Mouse (Mus musculus) limb, embryonic 14.5 days (tissue): ENCODE results near the gene Slfn8. TPM values are rescaled to one million over a fixed set of nuclear protein-coding genes. Genes with fewer than 3 reads are reported as not detected.
"Not testable (repeated sequence)": the region's sequence is repeated elsewhere in the genome, so short reads cannot be mapped to it uniquely, and the experiment has no call there.

Experiments used
- ATAC-seq: fragments of 200-750 bp; cut with Nextera tagmentation; 2 replicates; pipeline ENCODE4 v1.8.0; 2017; ENCODE audit warnings: low read depth, moderate number of reproducible peaks, moderate TSS enrichment; ENCODE audit not compliant: low FRiP score
- DNase-seq: peaks from one replicate; pipeline ENCODE4 v3.0.0-alpha.2; 2015; ENCODE audit warnings: low spot score
- H3K27ac ChIP-seq: fragments of 300-500 bp; sonication (generic); replicated peaks from 2 replicates; pipeline ENCODE4 v1.5.1; 2014; ENCODE audit warnings: low read depth, mild to moderate bottlenecking, low read length, moderate library complexity, mixed read lengths
- H3K27me3 ChIP-seq: fragments of 300-500 bp; sonication (generic); 2 replicates; pipeline ENCODE4 v1.6.1; 2014; ENCODE audit warnings: low read length, mixed read lengths; ENCODE audit not compliant: control insufficient read depth, insufficient read depth
- H3K36me3 ChIP-seq: fragments of 300-500 bp; sonication (generic); 2 replicates; pipeline ENCODE4 v1.6.1; 2014; ENCODE audit warnings: mild to moderate bottlenecking, low read length, moderate library complexity, mixed read lengths; ENCODE audit not compliant: control insufficient read depth, insufficient read depth
- H3K4me1 ChIP-seq: fragments of 300-500 bp; sonication (generic); 2 replicates; pipeline ENCODE4 v1.6.1; 2014; ENCODE audit warnings: antibody characterized with exemption, low read length, mixed read lengths; ENCODE audit not compliant: control insufficient read depth, insufficient read depth
- H3K4me2 ChIP-seq: fragments of 300-500 bp; sonication (generic); replicated peaks from 2 replicates; pipeline ENCODE4 v1.6.1; 2014; ENCODE audit warnings: low read depth, mild to moderate bottlenecking, low read length, moderate library complexity; ENCODE audit not compliant: severe bottlenecking
- H3K4me3 ChIP-seq: fragments of 300-500 bp; sonication (generic); replicated peaks from 2 replicates; pipeline ENCODE4 v1.5.1; 2014; ENCODE audit warnings: low read length
- H3K9ac ChIP-seq: fragments of 300-500 bp; sonication (generic); 2 replicates; pipeline ENCODE4 v1.6.1; 2014; ENCODE audit warnings: mild to moderate bottlenecking, low read depth, low read length, moderate library complexity; ENCODE audit not compliant: severe bottlenecking
- H3K9me3 ChIP-seq: fragments of 300-500 bp; sonication (generic); 2 replicates; pipeline ENCODE4 v1.6.1; 2016; ENCODE audit warnings: low read length; ENCODE audit not compliant: control insufficient read depth
- POLR2A ChIP-seq: fragments of 200-500 bp; IDR thresholded peaks from 2 replicates; pipeline ENCODE4 v1.8.0; 2012; ENCODE audit warnings: inconsistent platforms, mild to moderate bottlenecking, moderate library complexity, borderline replicate concordance; ENCODE audit not compliant: insufficient read depth, insufficient read length; ENCODE audit errors: extremely low read depth
- WGBS: fragments of 180-500 bp; shearing (Covaris S2); extraction: QIAGEN DNeasy Blood & Tissue Kit; methylation state at CpG from one replicate; pipeline ENCODE4 v1.1.7; 2014; 5-methylcytosine and 5-hydroxymethylcytosine counted together
- polyA plus RNA-seq, 2 experiments: library from polyadenylated mRNA; depleted of rRNA in 1 of 2; stranded (reverse) in 1 of 2; unstranded in 1 of 2; fragments of >200 nt; fragmentation: Nextera tagmentation in 1 of 2; extraction: Ambion mirVana in 1 of 2; gene quantifications; 2 replicates each; pipeline versions ENCODE4 v1.2.1 to v1.2.3; 2012 to 2014

Gene Slfn8
- polyA plus RNA-seq, 2 experiments = 0.48 TPM

GRCm38 (mm10) chr11:83039156-83039555 lies 18.5 kb upstream of the Slfn8 start:
- no peak overlapping the region for H3K27ac ChIP-seq
- no peaks in the 10 kb centered on the region for H3K36me3 ChIP-seq
- H3K9ac ChIP-seq = no peak overlapping the region
- H3K27me3 ChIP-seq = no peaks in the 10 kb centered on the region
- no peak for TF ChIP-seq POLR2A
- no peak for ATAC-seq
- DNase-seq = no peak
- H3K4me3 ChIP-seq = no peak overlapping the region
- 80% methylated on average over 1 of the region's 1 CpGs for WGBS
- no peaks in the 10 kb centered on the region for H3K4me1 ChIP-seq
- H3K4me2 ChIP-seq = no peak overlapping the region
- no peaks in the 10 kb centered on the region for H3K9me3 ChIP-seq

GRCm38 (mm10) chr11:83038686-83039085 lies 18.1 kb upstream of the Slfn8 start:
- not testable (repeated sequence) for H3K4me2 ChIP-seq, H3K4me3 ChIP-seq, DNase-seq, H3K36me3 ChIP-seq, H3K9ac ChIP-seq, H3K27ac ChIP-seq, H3K27me3 ChIP-seq, ATAC-seq, H3K9me3 ChIP-seq, H3K4me1 ChIP-seq
- WGBS = 84% methylated on average over 3 of the region's 3 CpGs

DNA sequence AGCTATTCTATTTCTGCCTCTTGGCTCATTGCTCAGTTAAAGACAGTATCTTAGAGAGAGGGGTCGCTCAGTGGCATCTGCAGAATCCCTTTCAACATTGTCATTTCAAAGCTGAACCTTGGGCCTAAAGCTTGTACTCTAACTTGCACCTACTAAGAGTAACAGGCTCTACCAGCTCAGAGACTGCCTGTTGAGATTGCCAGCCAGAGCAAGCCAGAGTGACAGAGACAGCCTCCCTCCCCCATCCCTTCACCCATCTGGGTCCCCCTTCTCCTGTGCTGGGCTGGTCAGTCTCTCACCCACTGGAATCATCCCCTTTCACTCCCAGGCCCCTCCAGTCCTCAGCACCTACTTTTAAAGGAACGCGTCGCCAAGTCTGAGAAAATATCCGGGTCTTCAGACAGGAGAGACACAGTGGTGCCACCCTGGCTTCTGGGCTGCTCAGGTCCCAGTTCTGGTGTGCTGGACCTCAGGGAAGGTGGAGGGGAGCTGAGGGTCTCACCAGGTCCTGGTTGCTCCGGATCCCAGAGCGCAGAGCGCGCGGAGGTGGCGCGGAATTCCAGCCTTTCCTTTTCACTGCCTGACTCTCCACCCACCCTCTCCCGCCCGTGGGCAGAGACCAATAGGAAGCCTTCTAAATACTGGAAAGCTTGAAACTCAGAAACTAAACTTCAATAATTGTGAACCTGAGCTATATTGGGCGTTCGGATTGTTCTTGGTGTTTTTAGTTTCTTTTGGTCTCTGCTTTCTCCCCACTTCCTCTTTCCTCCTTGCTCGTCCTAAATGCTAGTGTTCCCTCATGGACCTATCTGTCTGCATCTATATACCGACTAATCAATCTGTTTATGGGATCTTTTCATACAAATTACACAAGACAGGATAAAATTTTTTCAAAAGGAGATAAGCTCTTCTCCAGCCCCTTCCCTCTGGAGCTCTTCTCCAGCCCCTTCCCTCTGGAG lies 770 bp downstream of the Slfn8 start:
- H3K9ac ChIP-seq, H3K4me3 ChIP-seq, H3K36me3 ChIP-seq, H3K27me3 ChIP-seq, H3K9me3 ChIP-seq, H3K27ac ChIP-seq, ATAC-seq, H3K4me1 ChIP-seq, DNase-seq, H3K4me2 ChIP-seq: not testable (repeated sequence)
- 72% methylated on average over 18 of the region's 18 CpGs for WGBS

DNA sequence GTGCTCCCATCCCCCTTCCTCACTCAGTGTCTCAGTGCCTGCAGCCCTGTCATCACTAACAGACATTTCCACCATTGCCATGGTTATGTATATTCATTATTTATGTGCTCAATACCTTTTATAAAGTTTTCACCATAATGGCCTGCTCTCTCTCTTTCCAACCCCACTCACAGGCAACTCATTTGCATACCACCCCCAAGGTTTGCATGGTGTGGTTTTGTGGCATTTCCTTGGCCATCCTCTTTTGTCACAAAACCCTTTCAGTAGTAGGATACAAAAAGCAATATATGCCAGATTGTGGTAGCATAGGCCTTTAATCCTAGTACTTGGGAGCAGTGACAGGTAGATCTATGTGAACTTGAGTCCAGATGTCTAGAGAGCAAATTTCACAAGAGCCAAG lies 4.5 kb downstream of the Slfn8 start:
- no peaks in the 10 kb centered on the region for H3K27me3 ChIP-seq
- H3K4me2 ChIP-seq = no peak overlapping the region
- H3K36me3 ChIP-seq = no peaks in the 10 kb centered on the region
- no peaks in the 10 kb centered on the region for H3K9me3 ChIP-seq
- no peak overlapping the region for H3K27ac ChIP-seq
- no peak for DNase-seq
- TF ChIP-seq POLR2A = no peak
- H3K4me1 ChIP-seq = no peaks in the 10 kb centered on the region
- H3K4me3 ChIP-seq = no peak overlapping the region
- no peak for ATAC-seq
- no peak overlapping the region for H3K9ac ChIP-seq

DNA sequence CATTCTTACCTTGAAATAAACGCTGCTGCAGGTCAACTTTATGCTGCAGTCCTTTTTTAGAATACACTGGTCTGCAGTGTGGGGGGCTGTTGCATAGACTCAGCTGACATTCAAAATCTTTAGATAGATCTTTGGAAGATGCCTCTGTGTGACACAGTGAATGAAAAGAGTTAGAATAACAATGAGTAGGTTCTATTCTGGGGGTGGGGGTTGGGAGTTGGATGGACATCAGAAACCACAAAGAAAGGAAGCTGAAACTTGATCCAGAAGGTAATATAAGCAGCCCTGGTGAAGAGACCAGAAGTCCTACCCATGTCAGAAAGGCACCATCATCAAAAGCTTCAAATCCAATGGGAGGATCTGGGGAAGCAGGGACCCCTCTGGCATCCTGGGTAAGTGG lies 7.3 kb downstream of the Slfn8 start:
- H3K36me3 ChIP-seq = no peaks in the 10 kb centered on the region
- 80% methylated on average over 1 of the region's 1 CpGs for WGBS
- H3K9me3 ChIP-seq = no peaks in the 10 kb centered on the region
- no peak for ATAC-seq
- H3K27ac ChIP-seq = no peak overlapping the region
- no peaks in the 10 kb centered on the region for H3K4me1 ChIP-seq
- H3K4me3 ChIP-seq = no peak overlapping the region
- no peak overlapping the region for H3K9ac ChIP-seq
- H3K27me3 ChIP-seq = no peaks in the 10 kb centered on the region
- no peak overlapping the region for H3K4me2 ChIP-seq
- no peak for TF ChIP-seq POLR2A
- no peak for DNase-seq
